In genomic region chr3:67568015-67568618, GRCm38 (mm10) we compare ENCODE assay signal across 8 mouse cellular contexts. TPM values are rescaled to one million over a fixed set of nuclear protein-coding genes. Genes with fewer than 3 reads are reported as not detected.
DNase-seq lines count a peak whose midpoint lies in the region; ATAC-seq and TF ChIP-seq lines count a peak whose summit lies in the region.

No protein-coding gene starts in this region.

- in situ Hi-C loops in CH12.LX (cut with MboI; ENCODE audit: low pct_ligation_motif_present, low pct_unique_long_range_greater_than_20kb, low sequenced_read_pairs), result no loop called here

- no peaks in the 10 kb centered on the region for H3K79me2 ChIP-seq in CH12.LX (replicated peaks; ENCODE audit: control insufficient read depth, extremely low read depth, insufficient read depth, poor library complexity, severe bottlenecking)

- TF ChIP-seq CTCF in CH12.LX (conservative IDR thresholded peaks at IDR 0.05 in 1 of 2, IDR thresholded peaks at IDR 0.05 in 1 of 2; ENCODE audit: low read depth in 2 of 2, low read length in 2 of 2), result peak; percentile 80 to 92
- peak; percentile 90 for TF ChIP-seq CTCF in heart, postnatal 0 days (IDR thresholded peaks at IDR 0.05; ENCODE audit: low read depth)

- no peaks in the 10 kb centered on the region for H3K9me3 ChIP-seq in CH12.LX (replicated peaks; ENCODE audit: low read length)
- no peaks in the 10 kb centered on the region for H3K9me3 ChIP-seq in forebrain, embryonic 11.5 days (ENCODE audit: control insufficient read depth, low read length)
- H3K9me3 ChIP-seq in heart, postnatal 0 days (replicated peaks; ENCODE audit: control insufficient read depth, low read length), result no peaks in the 10 kb centered on the region
- no peaks in the 10 kb centered on the region for H3K9me3 ChIP-seq in liver, embryonic 15.5 days (replicated peaks)
- no peaks in the 10 kb centered on the region for H3K9me3 ChIP-seq in neural tube, embryonic 12.5 days

- dilution Hi-C loops in CH12.LX (cut with MboI; ENCODE audit: extremely low pct_ligation_motif_present, extremely low pct_unique_long_range_greater_than_20kb, low sequenced_read_pairs), result no loop called here

- TF ChIP-seq POLR2A in CH12.LX (IDR thresholded peaks at IDR 0.05; ENCODE audit: low read depth, low read length), result no peak

- peak; percentile 68 for DNase-seq in CH12.LX (ENCODE audit: extremely low read depth)
- peak; percentile 52 for DNase-seq in c-Kit-negative CD71-positive TER-119-positive erythroid progenitor cells, embryonic 14.5 days (ENCODE audit: low read depth, low spot score)
- DNase-seq in forebrain, embryonic 11.5 days (ENCODE audit: low spot score), result peak; percentile 70
- peak; percentile 87 for DNase-seq in heart, postnatal 0 days (ENCODE audit: low spot score)
- DNase-seq in kidney, postnatal 36 days, result peak; percentile 67 to 75
- peak; percentile 38 for DNase-seq in telencephalon, adult 2 months (ENCODE audit: low read depth, low spot score)

- no peak overlapping the region for H3K27ac ChIP-seq in CH12.LX (ENCODE audit: insufficient read depth, low read depth)
- no peak overlapping the region for H3K27ac ChIP-seq in forebrain, embryonic 11.5 days (ENCODE audit: low read depth, low read length)
- H3K27ac ChIP-seq in heart, postnatal 0 days (ENCODE audit: low read depth), result no peak overlapping the region
- no peak overlapping the region for H3K27ac ChIP-seq in liver, embryonic 15.5 days (replicated peaks)
- no peak overlapping the region for H3K27ac ChIP-seq in neural tube, embryonic 12.5 days

- H3K9ac ChIP-seq in CH12.LX (ENCODE audit: insufficient read depth, low read depth), result no peak overlapping the region
- H3K9ac ChIP-seq in forebrain, embryonic 11.5 days (ENCODE audit: low read length), result no peak overlapping the region
- no peak overlapping the region for H3K9ac ChIP-seq in heart, postnatal 0 days (replicated peaks; ENCODE audit: low read depth, low read length)
- no peak overlapping the region for H3K9ac ChIP-seq in liver, embryonic 15.5 days
- H3K9ac ChIP-seq in neural tube, embryonic 12.5 days, result no peak overlapping the region

- no peak overlapping the region for H3K4me3 ChIP-seq in CH12.LX (replicated peaks in 1 of 3; ENCODE audit: low read depth in 2 of 3, low read length in 2 of 3, poor library complexity in 1 of 3)
- no peak overlapping the region for H3K4me3 ChIP-seq in forebrain, embryonic 11.5 days (ENCODE audit: low read depth, low read length)
- no peak overlapping the region for H3K4me3 ChIP-seq in heart, postnatal 0 days (ENCODE audit: low read depth, low read length)
- H3K4me3 ChIP-seq in liver, embryonic 15.5 days (replicated peaks), result no peak overlapping the region
- H3K4me3 ChIP-seq in neural tube, embryonic 12.5 days, result no peak overlapping the region

- H3K4me1 ChIP-seq in CH12.LX (ENCODE audit: control insufficient read depth in 1 of 2, insufficient read depth in 2 of 2), result peaks cover 0 to 8% of the 10 kb centered on the region in 2 experiments; a peak in 2 of 4 replicates
- no peaks in the 10 kb centered on the region for H3K4me1 ChIP-seq in forebrain, embryonic 11.5 days (replicated peaks; ENCODE audit: control insufficient read depth, insufficient read depth, low read length)
- H3K4me1 ChIP-seq in heart, postnatal 0 days (ENCODE audit: control insufficient read depth, insufficient read depth), result no peaks in the 10 kb centered on the region
- peaks cover 28% of the 10 kb centered on the region for H3K4me1 ChIP-seq in liver, embryonic 15.5 days (replicated peaks)
- 0 out of 2 replicates have a peak, but pooled peaks cover 2% of the 10 kb centered on the region for H3K4me1 ChIP-seq in neural tube, embryonic 12.5 days

- no peaks in the 10 kb centered on the region for H3K36me3 ChIP-seq in CH12.LX (replicated peaks in 1 of 2; ENCODE audit: control insufficient read depth in 1 of 2, insufficient read depth in 1 of 2, low read length in 1 of 2)
- no peaks in the 10 kb centered on the region for H3K36me3 ChIP-seq in forebrain, embryonic 11.5 days (ENCODE audit: control insufficient read depth, insufficient read depth, low read length)
- H3K36me3 ChIP-seq in heart, postnatal 0 days (replicated peaks; ENCODE audit: control insufficient read depth, insufficient read depth, low read length), result no peaks in the 10 kb centered on the region
- H3K36me3 ChIP-seq in liver, embryonic 15.5 days (replicated peaks), result no peaks in the 10 kb centered on the region
- H3K36me3 ChIP-seq in neural tube, embryonic 12.5 days, result no peaks in the 10 kb centered on the region

- ATAC-seq in forebrain, embryonic 11.5 days (replicated peaks; ENCODE audit: low FRiP score), result peak; percentile 70; the same call in 1 of the 2 replicates
- peak; percentile 94 for ATAC-seq in heart, postnatal 0 days (ENCODE audit: insufficient read depth, low read depth)
- no peak for ATAC-seq in liver, embryonic 15.5 days (ENCODE audit: insufficient read depth)
- peak; percentile 70 for ATAC-seq in neural tube, embryonic 12.5 days (ENCODE audit: low FRiP score, low read depth)

- H3K4me2 ChIP-seq in CH12.LX (ENCODE audit: insufficient read depth, low read depth, poor library complexity, severe bottlenecking), result no peak overlapping the region
- H3K4me2 ChIP-seq in forebrain, embryonic 11.5 days (ENCODE audit: low read depth, low read length, severe bottlenecking), result 0 out of 2 replicates have a peak overlapping the region, but pooled peaks have one; percentile 26
- H3K4me2 ChIP-seq in heart, postnatal 0 days (ENCODE audit: low read depth, low read length), result no peak overlapping the region
- H3K4me2 ChIP-seq in liver, embryonic 15.5 days, result peak overlapping the region; percentile 36; the same call in 1 of the 2 replicates
- peak overlapping the region; percentile 45 for H3K4me2 ChIP-seq in neural tube, embryonic 12.5 days (replicated peaks)

- TF ChIP-seq EP300 in CH12.LX (IDR thresholded peaks at IDR 0.05; ENCODE audit: low read length), result no peak
- no peak for TF ChIP-seq EP300 in heart, postnatal 0 days (IDR thresholded peaks at IDR 0.05; ENCODE audit: low read depth)

- no peaks in the 10 kb centered on the region for H3K27me3 ChIP-seq in CH12.LX (replicated peaks)
- H3K27me3 ChIP-seq in forebrain, embryonic 11.5 days (ENCODE audit: control insufficient read depth, insufficient read depth, low read length), result no peaks in the 10 kb centered on the region
- no peaks in the 10 kb centered on the region for H3K27me3 ChIP-seq in heart, postnatal 0 days (ENCODE audit: control insufficient read depth, insufficient read depth, low read length)
- peaks cover 11% of the 10 kb centered on the region; the same call in 1 of the 2 replicates for H3K27me3 ChIP-seq in liver, embryonic 15.5 days
- H3K27me3 ChIP-seq in neural tube, embryonic 12.5 days (replicated peaks), result no peaks in the 10 kb centered on the region

- 28% methylated on average over 17 of the region's 17 CpGs for WGBS in forebrain, embryonic 11.5 days
- 15% methylated on average over 17 of the region's 17 CpGs for WGBS in heart, postnatal 0 days
- 23% methylated on average over 17 of the region's 17 CpGs for WGBS in liver, embryonic 15.5 days (ENCODE audit: insufficient replicate concordance)
- 28% methylated on average over 17 of the region's 17 CpGs for WGBS in neural tube, embryonic 12.5 days

- peak; percentile 81 for TF ChIP-seq RAD21 in CH12.LX (IDR thresholded peaks at IDR 0.05; ENCODE audit: low read depth, low read length)

TF ChIP-seq in CH12.LX, 34 proteins besides CTCF, POLR2A, EP300 and RAD21:
- no peak for TF ChIP-seq TBP (conservative IDR thresholded peaks at IDR 0.05; ENCODE audit: low read depth, low read length)
- no peak for TF ChIP-seq GABPA (IDR thresholded peaks at IDR 0.05; ENCODE audit: insufficient replicate concordance, low read depth, low read length)
- peak; percentile 95 for TF ChIP-seq MAZ (IDR thresholded peaks at IDR 0.05; ENCODE audit: low read depth, low read length)
- TF ChIP-seq SMC3 (IDR thresholded peaks at IDR 0.05; ENCODE audit: low read depth, low read length), result peak; percentile 89
- peak; percentile 28 for TF ChIP-seq ZC3H11A (IDR thresholded peaks at IDR 0.05; ENCODE audit: low read depth, low read length)
- no peak for TF ChIP-seq USF1 (IDR thresholded peaks at IDR 0.05; ENCODE audit: low read depth, low read length)
- no peak for TF ChIP-seq MYC (IDR thresholded peaks at IDR 0.05; ENCODE audit: low read depth, low read length)
- peak; percentile 53 for TF ChIP-seq NRF1 (IDR thresholded peaks at IDR 0.05; ENCODE audit: low read depth, low read length)
TF ChIP-seq in CH12.LX: peak in this region for 4.

RNA-seq across cellular contexts. Expression of gene Mfsd1, which starts 14.4 kb away (rescaled TPM):
- 44.3 and 50.3 TPM in 2 replicates for total RNA-seq in CH12.LX (2012; rRNA removed)
- 56.8 and 68.7 TPM in 2 replicates for total RNA-seq in CH12.LX (2014; rRNA removed)
- polyA plus RNA-seq in CH12.LX (2012; ENCODE audit: insufficient read length, low read depth), result 82.2 and 95.7 TPM in 2 replicates
- 56.3 and 61.1 TPM in 2 replicates for polyA plus RNA-seq in forebrain, embryonic 11.5 days (2014; fragmentation: Nextera tagmentation; extraction: Ambion mirVana)
- total RNA-seq in heart, postnatal 0 days (2014; rRNA removed; ENCODE audit: low replicate concordance), result 27.9 and 33.3 TPM in 2 replicates
- polyA plus RNA-seq in heart, postnatal 0 days (2015; fragmentation: Nextera tagmentation; extraction: Ambion mirVana), result 27.4 and 28.3 TPM in 2 replicates
- polyA plus RNA-seq in liver, embryonic 15.5 days (2015; fragmentation: Nextera tagmentation; extraction: Ambion mirVana), result 25.3 and 25.5 TPM in 2 replicates
- polyA plus RNA-seq in neural tube, embryonic 12.5 days (2016; fragmentation: Nextera tagmentation; extraction: Ambion mirVana), result 53.5 and 53.9 TPM in 2 replicates

RNA-seq across cellular contexts. Expression of gene Rarres1, which starts 52.8 kb away (rescaled TPM):
- total RNA-seq in CH12.LX (2012; rRNA removed) (0.08 TPM in 1 of 2 replicates, not detected in the other), CH12.LX (2014; rRNA removed) (0.24 and 0.34 TPM in 2 replicates)
- polyA plus RNA-seq in CH12.LX (2012; ENCODE audit: insufficient read length, low read depth), result 0.42 TPM in 1 of 2 replicates, not detected in the other
- 0.27 and 0.37 TPM in 2 replicates for polyA plus RNA-seq in forebrain, embryonic 11.5 days (2014; fragmentation: Nextera tagmentation; extraction: Ambion mirVana)
- 3.6 and 4.0 TPM in 2 replicates for total RNA-seq in heart, postnatal 0 days (2014; rRNA removed; ENCODE audit: low replicate concordance)
- 1.1 and 1.3 TPM in 2 replicates for polyA plus RNA-seq in heart, postnatal 0 days (2015; fragmentation: Nextera tagmentation; extraction: Ambion mirVana)
- 2.7 and 3.1 TPM in 2 replicates for polyA plus RNA-seq in liver, embryonic 15.5 days (2015; fragmentation: Nextera tagmentation; extraction: Ambion mirVana)
- 1.4 and 1.8 TPM in 2 replicates for polyA plus RNA-seq in neural tube, embryonic 12.5 days (2016; fragmentation: Nextera tagmentation; extraction: Ambion mirVana)

Comparison
In these comparisons a context has a peak if more than half of its experiments do, and no peak if none do; other contexts are left out.
1. H3K4me2 ChIP-seq: peak in forebrain, embryonic 11.5 days (single experiment), liver, embryonic 15.5 days (single experiment) and neural tube, embryonic 12.5 days (single experiment); none in CH12.LX (single experiment) and heart, postnatal 0 days (single experiment).
2. Peak in every context shown above with its lines, with median percentiles within 50 percentile points of each other: DNase-seq.